Mouse (Mus musculus) lung, postnatal 36 days (tissue): ENCODE measurements around the gene Dhrs4.

Source experiments
- DNase-seq: peaks from one replicate; pipeline ENCODE4 v3.0.0; 2022; ENCODE audit warnings: mixed read lengths

The Dhrs4 gene

DNA sequence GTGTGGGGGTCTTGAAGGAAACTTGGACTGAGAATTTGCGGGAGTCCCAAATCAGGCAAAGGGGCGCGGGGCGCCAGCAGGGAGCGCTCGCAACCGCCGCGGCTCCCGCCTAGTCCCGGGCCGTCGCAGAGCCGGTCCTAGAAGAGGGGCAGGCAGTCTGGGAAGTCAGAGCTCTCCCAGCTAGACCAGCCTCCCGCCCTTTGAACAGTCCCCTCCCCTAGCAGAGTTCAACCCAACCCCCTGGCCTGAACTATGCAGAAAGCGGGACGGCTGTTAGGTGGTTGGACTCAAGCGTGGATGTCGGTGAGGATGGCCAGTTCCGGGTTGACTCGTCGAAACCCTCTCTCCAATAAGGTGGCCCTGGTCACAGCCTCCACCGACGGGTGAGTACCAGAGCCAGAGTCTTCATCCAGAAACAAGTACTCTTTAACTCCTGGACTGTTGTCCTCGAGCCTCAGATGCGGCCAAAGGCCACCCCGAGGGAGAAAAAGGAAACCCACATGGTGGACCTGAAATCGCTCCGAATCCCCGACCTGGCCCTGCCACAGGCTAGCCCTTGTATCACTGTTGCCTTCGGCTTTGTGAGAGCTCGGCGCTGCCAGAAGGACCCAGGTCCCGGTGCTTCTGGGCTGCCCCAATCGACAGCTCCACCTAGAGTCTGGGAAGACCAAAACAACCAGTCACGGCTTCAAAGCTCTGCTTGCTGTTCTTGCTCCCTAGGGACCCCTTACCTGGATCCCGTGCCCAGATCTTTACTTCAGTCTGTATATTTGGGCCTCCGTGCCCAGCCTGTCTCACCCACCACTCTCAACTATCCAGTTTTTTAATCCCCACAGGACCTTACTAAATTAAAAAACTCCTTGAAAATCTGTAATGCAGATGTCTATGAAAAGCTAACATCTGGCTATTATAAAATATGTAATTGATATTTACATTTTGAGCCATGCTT is at the start of gene Dhrs4:
Gene Dhrs4 (plus strand): TSS at position 108 of the 949 bp plus-strand sequence.
- DNase-seq, result peak; percentile 86

DNA sequence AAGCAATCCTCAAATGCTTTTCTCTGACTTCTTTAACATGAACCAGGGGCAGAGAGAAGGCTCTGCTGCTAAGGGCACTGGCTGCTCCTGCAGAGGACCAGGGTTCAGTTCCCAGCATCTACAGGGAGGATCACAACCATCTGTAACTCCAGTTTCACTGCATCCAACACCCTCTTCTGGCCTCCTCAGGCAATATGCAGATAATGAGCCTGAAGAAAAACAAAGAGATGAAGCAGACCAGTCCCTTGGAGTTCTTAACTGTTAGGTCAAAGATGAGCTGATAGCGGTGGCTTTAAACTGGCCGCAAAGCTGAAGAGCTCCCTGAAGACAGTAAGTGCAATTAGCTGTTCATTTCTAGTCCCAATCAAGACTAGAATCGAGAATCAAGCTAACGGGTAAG is 48.3 kb upstream of the Dhrs4 start:
- no peak for DNase-seq

DNA sequence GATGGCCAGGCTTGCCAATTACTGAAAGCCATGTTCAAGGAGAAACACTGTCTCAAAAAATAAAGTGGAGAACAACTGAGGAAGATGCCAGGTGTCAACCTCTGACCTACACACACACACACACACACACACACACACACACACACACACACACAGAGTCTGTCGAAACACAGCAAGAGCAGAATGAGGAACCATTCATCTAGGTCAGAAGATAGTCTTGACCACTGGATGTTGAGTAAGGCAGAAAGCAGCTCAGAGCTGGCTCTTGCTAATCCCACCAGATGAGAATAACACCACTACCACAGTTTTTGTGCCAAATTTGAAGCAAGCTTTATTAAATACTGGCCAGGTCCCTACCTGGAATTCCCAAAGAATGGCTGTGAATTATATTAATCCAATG is 45.5 kb upstream of the Dhrs4 start:
- DNase-seq, result peak; percentile 13

DNA sequence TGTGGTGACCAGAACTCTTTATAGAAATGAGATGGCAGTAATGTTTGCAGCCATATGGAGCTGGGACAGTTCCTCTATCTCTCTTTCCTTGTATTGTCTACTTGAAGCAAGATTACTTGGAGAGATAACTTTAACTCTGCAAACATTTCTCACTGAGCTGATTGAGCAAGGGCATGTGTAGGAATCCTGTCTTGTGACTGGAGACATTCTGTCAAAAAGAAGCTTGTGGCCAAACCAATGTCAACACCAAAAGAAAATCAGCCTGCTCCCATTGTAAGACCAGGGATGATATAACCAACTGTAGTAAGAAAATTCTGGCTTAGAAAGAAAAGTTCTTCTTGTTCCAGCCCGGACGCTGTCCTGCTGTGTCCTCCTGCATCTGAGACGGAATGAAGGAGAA is 43.7 kb upstream of the Dhrs4 start:
- DNase-seq, result peak; percentile 22

DNA sequence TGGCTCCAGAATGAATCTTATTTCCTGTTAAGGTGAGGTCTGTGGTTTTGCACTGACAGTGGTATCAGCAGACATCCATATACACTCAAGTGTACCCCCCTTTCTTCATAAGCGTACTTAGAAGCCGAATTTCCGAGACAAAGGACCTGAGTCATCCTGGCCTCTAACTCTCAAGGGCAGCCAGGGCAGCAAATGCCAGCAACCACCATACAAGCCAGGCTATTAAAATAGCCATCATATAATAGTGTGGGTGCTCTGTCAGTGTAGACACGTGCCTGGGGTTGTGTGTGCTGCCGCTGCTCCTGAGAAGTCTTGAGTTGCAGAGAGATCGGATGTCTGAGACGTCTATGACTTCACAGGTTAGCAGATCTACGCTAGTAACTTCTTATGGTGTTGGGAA is 41.4 kb upstream of the Dhrs4 start:
- DNase-seq, result no peak

DNA sequence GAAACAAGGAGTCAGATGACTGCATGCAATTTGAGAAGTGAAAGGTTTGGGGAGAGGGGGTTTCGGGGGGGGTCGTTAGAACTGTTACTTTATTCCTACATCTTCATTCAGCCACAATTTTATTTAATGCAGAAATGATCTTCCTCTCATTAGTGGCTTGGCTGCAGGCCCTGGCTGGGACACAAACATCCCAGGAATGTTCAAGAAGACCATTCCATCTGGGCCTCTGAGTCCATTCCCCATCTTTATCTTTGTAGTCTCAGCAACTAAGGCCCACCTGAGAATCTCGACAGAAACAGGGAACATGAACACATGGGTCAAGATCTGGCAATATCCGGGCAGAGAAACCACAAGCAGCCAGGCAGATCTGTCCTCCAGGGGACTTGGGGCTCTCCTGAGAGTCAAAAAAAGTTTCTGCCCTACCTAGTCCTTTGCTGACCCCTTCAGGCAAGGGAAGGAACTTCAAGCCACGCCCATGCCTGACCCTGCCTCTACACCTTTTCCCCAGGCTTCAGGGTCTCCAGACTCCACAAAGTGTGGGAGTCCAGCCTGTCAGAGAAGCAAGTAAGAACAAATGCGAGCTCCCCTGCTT is 40.3 kb upstream of the Dhrs4 start:
- peak; percentile 69 for DNase-seq

DNA sequence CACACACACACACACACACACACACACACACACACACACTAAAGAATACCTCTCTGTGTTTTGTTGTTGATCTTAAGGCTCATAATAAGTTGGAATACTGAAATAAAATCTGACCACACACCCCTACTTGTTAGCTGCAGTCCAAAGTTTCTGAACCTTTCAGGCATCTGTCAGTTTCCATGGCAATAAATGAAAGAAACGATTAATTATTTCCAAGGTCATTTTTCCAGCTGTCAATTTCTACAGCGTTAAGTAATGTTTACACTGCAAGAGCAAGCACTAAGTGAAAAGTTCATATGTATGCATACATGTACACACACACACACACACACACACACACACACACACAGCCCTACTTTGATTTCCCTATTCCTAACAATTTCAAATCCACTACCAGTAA is 20.9 kb upstream of the Dhrs4 start:
- no peak for DNase-seq

DNA sequence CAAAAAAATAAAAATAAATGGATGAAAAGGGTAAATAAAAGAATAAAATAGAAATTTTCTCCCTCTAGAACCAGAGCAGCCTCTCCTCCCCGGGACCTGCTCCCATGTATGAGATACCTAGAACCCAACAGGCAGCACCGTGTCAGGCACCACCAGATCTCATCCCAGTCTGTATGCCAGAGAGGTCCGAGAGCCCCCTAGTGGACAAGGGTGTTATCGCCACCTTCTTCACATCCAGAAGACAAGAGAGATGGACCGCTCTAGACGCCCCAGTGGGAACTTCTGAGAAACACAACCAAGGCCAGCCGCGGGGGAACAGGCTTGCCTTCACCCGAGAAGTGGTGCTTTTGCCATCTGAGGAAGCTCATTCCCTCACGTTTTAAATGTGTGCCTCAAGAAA is 20.3 kb upstream of the Dhrs4 start:
- DNase-seq, result peak; percentile 85

DNA sequence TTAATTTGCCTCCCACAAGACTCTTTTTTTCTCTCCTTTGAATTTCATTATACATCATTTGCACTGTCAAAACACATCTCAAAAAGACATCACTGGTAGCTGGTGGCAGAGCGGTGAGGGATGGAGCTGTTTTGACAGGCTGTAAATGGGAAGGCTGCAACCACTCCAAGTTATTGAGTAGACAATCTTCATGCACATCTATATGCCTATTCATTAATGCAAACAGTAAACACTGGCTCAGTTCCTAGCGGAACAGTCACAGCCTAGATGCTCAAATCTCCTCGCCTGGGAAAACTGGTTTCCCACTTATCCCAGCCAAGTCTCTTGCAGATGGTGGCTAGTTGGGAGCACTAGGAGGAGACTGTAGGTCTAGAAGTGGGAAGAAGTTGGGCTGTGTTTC is 19.8 kb upstream of the Dhrs4 start:
- DNase-seq, result no peak

DNA sequence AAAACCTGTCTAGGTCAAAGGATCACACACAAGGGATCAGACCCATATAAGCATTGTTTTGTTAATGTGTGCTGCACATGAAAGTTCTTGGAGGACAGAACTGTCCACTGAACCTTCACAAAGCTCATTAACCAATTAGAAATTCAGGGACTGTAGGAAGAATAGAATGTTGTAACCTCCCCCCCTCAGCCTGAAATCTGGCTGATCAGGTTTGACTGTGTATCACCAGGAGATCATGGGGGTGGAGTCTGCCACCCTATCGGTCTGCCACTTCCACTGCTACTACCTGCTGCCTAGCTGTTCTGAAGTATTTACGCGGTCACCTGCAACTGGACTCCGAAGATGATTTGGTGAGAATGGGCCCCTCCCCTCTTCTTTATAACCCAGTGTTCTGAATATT is 18.8 kb upstream of the Dhrs4 start:
- peak; percentile 36 for DNase-seq

DNA sequence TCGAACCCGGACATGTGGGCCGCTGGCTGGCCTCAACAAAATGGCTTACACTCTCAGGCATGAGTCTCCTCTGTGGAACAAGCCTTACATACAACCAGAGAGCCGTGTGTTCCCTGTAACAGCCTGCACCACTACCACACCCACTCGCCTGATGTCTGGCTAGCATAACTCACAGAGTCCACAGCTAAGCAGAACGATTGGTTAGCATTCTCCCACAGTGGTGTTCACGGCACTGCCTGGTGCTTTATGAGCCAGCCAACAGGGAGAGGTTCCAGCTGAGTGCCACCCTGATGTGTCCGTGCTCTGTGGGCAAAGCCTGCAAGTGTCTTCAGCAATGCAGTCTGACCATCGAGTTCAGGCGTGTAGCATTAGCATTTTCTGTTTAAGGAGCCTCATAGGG is 18.3 kb upstream of the Dhrs4 start:
- DNase-seq, result no peak

DNA sequence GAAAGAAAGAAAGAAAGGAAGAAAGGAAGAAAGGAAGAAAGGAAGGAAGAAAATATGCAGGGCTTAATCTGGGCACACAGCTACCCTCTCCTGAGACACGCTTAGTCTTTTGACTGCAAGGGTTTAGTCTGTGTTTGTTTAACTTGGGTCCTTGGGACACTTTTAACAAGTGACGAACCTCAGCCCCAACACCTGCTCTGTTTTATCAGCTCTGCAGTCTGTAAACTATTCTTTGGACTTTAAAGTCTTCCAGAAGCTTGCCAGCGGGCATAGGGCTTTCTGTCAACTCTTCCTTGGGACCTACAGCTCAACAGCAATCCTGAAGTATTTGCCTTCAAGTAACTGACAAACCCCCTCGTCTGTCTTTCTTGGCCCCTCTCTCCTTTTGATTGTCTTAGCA is 16.8 kb upstream of the Dhrs4 start:
- no peak for DNase-seq

DNA sequence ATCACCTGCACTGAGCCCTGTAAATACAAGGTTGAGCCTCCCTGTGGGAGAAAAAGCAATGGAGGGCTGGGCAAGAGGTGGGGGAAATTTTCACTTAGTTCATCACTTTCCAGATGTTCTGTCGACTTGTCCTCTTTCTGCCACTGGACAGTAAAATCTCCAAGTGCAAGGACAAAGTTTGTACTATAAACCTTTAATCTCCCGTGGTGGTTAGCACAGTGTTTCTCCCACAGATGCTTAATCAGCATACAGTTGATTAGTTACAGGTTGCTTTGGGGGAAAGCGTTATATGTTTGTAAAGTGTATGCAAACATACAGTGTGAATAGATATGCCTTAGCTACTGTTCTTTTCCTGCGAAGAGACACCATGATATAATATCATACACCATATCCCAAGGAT is 12.1 kb upstream of the Dhrs4 start:
- no peak for DNase-seq

DNA sequence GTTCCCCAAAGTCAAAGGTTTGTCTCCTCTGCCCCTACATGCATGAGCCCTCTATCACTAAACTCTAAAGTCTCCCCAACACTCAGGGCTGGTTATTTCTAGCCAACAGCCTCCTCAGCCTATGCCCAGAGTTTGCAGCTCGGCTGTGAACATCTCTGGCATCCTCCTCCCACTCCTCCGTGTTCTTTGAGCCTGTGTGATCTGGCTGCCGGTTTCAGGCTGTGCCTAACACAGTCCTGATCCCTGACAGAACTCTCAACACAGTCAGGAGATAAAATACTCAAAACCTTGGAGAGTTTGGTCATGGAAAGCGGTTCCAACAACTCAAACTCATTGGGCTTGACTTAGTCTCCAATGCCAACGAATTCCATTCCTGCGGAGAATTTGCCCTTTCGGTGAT is 11.4 kb upstream of the Dhrs4 start:
- no peak for DNase-seq

DNA sequence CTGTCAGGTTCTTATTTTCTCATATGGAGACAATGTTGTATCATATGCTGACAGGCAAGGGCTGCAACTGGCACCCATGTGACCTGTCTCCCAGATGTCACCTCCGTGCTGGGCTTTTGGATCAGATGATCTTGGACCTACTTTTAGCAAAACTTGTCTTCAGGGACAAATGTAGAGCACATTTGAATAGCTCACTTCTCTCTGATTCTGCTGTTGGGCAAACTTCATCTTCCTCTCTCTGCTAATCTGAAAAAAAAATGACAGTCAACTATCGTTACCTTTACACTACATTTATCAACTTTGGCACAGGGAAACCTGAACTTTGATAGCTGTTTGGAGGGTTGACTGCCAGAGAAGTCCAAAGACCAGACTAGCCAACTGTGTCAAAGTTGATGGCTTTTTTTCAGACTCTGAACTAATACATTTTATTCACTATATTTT is 10.2 kb upstream of the Dhrs4 start:
- no peak for DNase-seq

DNA sequence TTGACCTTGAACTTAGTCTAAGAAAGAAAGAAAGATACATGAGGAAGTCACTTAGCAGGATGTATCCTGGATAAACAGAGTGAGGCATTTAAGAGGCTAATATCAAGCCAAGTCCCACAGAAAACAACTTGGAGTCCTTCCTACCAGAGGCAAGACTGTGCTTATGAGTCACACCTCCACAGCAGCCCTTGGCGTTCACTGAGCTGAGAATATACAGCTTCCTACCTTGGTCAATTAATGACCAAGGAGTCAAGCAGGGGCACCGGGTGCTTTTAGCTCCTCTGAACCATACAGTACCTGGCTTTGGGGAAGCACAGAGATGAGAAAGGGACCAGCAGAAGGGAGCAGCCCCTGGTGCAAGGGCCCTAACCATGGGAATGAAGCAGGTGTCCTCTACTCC is 9.5 kb upstream of the Dhrs4 start:
- DNase-seq, result no peak

DNA sequence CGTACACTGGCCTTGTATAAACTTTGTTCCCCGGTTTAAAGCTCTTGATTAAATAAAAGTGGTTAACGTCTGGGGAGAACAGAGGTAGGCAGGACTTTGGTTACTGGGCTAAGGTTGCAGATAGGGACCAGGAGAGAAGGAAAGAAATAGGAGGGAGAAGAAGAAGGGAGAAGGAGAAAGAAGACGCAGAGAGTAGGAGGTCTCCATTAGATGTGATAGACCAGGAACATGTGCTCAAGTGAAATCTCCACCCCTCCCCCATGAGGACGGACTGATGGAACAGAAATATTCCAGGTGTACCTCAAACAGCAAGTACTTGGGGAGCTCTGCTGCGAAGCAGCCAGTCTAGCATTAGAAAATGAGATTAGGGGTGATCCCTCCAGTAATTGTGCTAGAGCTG is 8.7 kb upstream of the Dhrs4 start:
- DNase-seq, result no peak

DNA sequence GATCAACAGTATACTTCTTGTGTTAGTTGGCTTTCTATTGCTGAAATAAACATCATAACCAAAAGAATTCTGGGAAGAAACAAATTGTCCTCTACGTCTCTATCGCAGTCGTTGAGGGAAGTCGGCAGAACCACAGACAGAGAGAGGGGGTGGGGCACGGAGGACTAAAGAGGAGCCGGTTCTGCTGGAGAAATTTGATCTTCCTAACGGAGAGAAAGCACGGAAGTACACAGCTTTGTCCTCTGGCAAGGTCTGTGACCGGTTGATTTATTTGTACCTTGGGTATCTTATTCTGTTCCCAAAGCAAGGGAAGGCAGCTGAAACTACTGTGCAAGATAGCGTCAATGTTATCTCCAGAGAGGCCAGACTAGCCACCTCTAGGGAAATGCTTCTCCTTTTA is 7.8 kb upstream of the Dhrs4 start:
- peak; percentile 54 for DNase-seq

DNA sequence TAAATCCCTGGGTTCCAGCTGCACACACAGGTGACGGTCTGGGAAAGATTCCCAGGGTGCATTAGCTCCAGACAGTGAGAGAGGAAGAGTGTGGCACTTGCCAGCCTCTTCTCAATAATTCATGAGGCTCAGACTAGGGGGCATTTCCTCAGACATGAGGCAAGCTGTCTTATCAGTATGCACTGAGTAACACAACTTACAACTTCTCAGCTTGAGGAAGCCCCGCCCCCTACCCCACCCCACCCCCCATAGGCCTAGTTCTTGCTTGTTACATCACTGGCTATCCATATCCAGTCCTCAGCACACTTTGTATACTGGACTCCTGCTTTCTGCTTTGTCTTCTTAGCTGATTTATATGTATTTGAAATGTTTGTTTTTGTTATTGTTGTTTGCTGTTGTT is 2.9 kb upstream of the Dhrs4 start:
- DNase-seq, result no peak

DNA sequence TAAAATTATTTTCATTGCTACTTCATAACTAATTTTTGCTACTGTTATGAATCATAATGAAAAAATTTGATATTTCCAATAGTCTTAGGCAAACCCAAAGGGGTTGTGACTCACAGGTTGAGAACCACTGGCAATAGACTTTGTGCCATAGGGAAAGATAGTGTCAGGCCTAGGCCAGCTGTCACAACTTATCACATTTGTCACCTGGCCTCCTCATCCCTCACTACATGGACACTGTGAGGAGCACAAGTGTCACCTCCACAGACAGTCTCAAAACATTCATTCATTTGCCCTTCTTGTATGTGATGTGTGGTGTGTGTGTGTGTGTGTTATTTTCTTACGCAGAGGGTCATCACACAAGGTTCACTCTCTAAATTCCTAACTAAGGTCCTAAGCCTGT is 1.1 kb upstream of the Dhrs4 start:
- DNase-seq, result no peak

DNA sequence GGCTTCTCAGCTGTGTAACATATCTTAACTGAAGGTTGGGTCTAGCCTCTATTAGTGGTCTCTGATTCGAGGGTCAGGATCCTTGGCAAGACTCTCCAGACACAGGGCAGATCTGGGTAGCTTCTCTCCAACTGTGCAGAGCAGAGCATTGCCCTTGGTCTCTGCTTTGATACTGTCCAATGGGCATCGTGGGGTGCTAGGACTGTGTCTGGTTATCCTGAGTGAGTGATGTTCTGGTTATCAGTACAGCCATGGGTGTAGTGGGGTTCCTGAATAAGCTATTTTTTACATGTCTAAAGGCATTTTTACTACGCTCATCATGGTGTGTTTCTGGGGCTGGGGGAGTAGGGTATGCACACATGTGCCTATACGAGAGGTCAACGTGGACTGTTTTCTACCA is 729 bp upstream of the Dhrs4 start:
- DNase-seq, result no peak

DNA sequence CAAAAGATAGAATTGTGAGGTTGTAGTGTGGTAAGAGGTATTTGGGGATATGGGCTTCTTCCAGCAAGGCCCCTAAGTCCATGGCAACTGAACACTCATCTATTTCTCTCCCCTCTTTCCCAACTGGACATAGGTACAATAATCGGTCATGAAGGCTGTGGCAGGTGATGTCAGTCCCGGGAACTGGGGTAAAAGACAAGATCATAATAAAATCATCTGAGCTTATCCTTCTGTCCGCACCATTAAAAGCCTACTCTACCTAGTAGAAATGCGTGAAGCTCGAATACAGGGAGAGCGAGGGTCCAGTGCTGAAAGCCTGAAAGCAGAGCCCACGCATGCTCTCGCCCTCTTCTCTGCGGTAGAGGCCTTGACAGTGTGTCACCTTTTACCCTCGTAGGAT is 1.1 kb downstream of the Dhrs4 start:
- DNase-seq, result no peak

DNA sequence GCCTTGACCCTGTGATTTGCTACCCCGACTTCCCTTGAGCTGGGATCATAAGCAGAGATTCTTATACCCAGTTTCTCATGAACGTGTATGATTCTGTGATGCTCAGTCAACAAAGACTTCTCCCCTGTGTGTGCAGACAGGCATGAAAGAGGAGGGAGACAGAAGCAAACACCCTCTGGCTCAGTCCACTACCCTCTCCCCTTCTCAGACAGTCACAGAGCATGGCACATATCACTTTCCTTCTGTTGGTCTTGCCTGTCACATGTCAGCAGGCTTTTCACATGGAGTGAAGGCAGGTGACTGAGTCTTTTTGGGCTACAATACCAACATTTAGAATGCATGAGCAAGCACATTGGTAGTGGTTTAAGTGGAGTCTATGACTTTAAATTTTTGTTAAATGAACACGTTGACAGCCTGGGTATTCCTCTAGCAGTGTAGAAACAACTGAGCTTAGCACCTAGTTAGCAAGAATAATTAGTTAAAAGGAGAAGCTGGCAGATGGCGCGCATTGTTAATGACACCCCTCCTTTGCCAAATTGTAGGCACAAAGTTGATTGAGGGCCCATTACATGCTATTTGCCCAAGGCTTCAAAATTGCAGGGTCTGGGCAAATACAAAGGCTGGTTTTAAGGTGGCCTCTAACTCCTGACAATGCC is 6.0 kb downstream of the Dhrs4 start:
- DNase-seq, result no peak

DNA sequence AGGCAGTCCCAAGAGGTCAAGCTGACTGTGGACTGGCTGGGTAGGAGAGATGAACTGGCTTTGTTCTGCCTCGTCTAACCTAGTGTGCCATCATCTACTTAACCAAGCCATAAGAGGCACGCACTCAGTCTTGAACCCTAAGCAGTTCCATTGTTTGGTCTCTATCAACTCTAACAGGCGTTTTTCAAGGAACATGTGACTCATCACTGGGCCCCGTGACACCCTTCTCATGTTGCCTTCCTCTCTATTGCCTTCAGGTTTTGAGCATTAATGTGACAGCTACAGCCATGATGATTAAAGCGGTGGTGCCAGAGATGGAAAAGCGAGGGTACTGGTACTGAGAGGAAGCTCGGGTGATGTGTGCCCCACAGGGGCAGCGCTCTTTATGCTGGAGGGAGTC is 8.3 kb downstream of the Dhrs4 start:
- DNase-seq, result no peak
